Mouse (Mus musculus): ENCODE results near the gene Metap2.

Metap2 gene

GRCm38 (mm10) chr10:93897043-93897646 lies at the start of gene Metap2:
Metap2 (minus strand) TSS chr10:93897093.
- DNase-seq (ENCODE audit: extremely low spot score, low read depth, low spot score): no peak

- no peak for DNase-seq (ENCODE audit: extremely low spot score, low read depth, low spot score)
Observed at GRCm38 (mm10) chr10:93945843-93946499, 49.1 kb upstream of the Metap2 start.

- DNase-seq (ENCODE audit: extremely low spot score, low read depth, low spot score): no peak
Observed at GRCm38 (mm10) chr10:93945364-93945763, 48.5 kb upstream of the Metap2 start.

- no peak for DNase-seq (ENCODE audit: extremely low spot score, low read depth, low spot score)
Observed at GRCm38 (mm10) chr10:93944241-93944640, 47.3 kb upstream of the Metap2 start.

- no peak for DNase-seq (ENCODE audit: extremely low spot score, low read depth, low spot score)
Observed at GRCm38 (mm10) chr10:93940279-93940678, 43.4 kb upstream of the Metap2 start.

- DNase-seq (ENCODE audit: extremely low spot score, low read depth, low spot score): no peak
Observed at GRCm38 (mm10) chr10:93939676-93940075, 42.8 kb upstream of the Metap2 start.

- no peak for DNase-seq (ENCODE audit: extremely low spot score, low read depth, low spot score)
Observed at GRCm38 (mm10) chr10:93938844-93939271, 42.0 kb upstream of the Metap2 start.

GRCm38 (mm10) chr10:93933980-93934379 lies 37.1 kb upstream of the Metap2 start:
- DNase-seq (ENCODE audit: extremely low spot score, low read depth, low spot score): no peak

- no peak for DNase-seq (ENCODE audit: extremely low spot score, low read depth, low spot score)
Observed at GRCm38 (mm10) chr10:93932861-93933260, 36.0 kb upstream of the Metap2 start.

- DNase-seq (ENCODE audit: extremely low spot score, low read depth, low spot score): no peak
Observed at GRCm38 (mm10) chr10:93932020-93932419, 35.1 kb upstream of the Metap2 start.

- no peak for DNase-seq (ENCODE audit: extremely low spot score, low read depth, low spot score)
Observed at GRCm38 (mm10) chr10:93931431-93931830, 34.5 kb upstream of the Metap2 start.

GRCm38 (mm10) chr10:93930236-93930824 lies 33.4 kb upstream of the Metap2 start:
- DNase-seq (ENCODE audit: extremely low spot score, low read depth, low spot score): no peak

- DNase-seq (ENCODE audit: extremely low spot score, low read depth, low spot score): no peak
Observed at GRCm38 (mm10) chr10:93924666-93925065, 27.8 kb upstream of the Metap2 start.

- no peak for DNase-seq (ENCODE audit: extremely low spot score, low read depth, low spot score)
Observed at GRCm38 (mm10) chr10:93921160-93921559, 24.3 kb upstream of the Metap2 start.

- DNase-seq (ENCODE audit: extremely low spot score, low read depth, low spot score): no peak
Observed at GRCm38 (mm10) chr10:93919227-93919626, 22.3 kb upstream of the Metap2 start.

- DNase-seq (ENCODE audit: extremely low spot score, low read depth, low spot score): no peak
Observed at GRCm38 (mm10) chr10:93918701-93919100, 21.8 kb upstream of the Metap2 start.

- DNase-seq (ENCODE audit: extremely low spot score, low read depth, low spot score): no peak
Observed at GRCm38 (mm10) chr10:93918087-93918486, 21.2 kb upstream of the Metap2 start.

- DNase-seq (ENCODE audit: extremely low spot score, low read depth, low spot score): no peak
Observed at GRCm38 (mm10) chr10:93916778-93917177, 19.9 kb upstream of the Metap2 start.

- no peak for DNase-seq (ENCODE audit: extremely low spot score, low read depth, low spot score)
Observed at GRCm38 (mm10) chr10:93915531-93916275, 18.8 kb upstream of the Metap2 start.

GRCm38 (mm10) chr10:93913525-93913924 lies 16.6 kb upstream of the Metap2 start:
- no peak for DNase-seq (ENCODE audit: extremely low spot score, low read depth, low spot score)

GRCm38 (mm10) chr10:93912917-93913316 lies 16.0 kb upstream of the Metap2 start:
- no peak for DNase-seq (ENCODE audit: extremely low spot score, low read depth, low spot score)
